Mouse (Mus musculus): ENCODE data around the gene Syt2. TPM values are rescaled to one million over a fixed set of nuclear protein-coding genes. Genes with fewer than 3 reads are reported as not detected.

The Syt2 gene
- 0.02 TPM in 1 of 2 replicates, not detected in the other for polyA plus RNA-seq (2012; ENCODE audit: low replicate concordance)

DNA sequence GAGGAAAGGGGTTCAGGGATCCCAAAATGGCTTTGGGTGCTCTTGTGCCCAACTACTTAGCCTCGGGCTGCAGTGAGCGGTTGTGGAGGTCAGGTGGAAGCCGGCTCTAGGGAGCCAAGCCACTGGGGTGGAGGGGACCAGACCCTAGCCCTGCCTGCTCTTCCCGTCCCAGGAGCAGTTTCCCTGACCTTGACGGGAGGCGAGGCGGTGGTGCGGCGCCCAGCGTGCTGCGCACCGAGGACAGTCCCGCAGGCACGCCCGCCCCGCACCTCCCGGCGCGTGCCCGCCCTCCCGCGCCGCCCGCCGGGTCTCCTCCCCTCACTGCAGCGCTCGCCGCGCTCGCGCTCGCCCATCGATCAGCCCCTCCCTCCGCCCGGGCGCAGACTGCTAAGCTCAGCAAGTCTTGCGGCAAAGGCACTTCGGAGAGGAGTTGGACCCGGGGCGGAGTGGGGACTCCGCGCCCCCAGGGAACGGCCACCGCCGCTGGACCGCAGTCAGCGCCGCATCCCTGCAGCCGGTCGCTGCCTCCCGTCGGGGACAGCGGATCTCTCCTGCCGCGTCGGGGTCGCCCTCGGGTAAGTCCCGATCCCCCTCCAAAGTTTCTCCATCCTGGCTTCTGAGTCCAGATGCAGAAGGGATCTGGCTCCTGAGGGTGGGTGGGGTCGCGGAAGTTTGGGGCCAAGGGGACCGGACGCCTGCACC, at the start of gene Syt2:
Gene Syt2, plus strand, starts transcription at position 417 of the 702 bp plus-strand sequence.

Other genes starting within 250 kb of the Syt2 start
- 29.4 and 30.2 TPM in 2 replicates for gene Cyb5r1, start 241.1 kb upstream of the Syt2 start, polyA plus RNA-seq (2012; ENCODE audit: low replicate concordance)
- 111 and 249 TPM in 2 replicates for gene Adipor1, start 231.3 kb upstream of the Syt2 start, polyA plus RNA-seq (2012; ENCODE audit: low replicate concordance)
- 3.5 and 3.8 TPM in 2 replicates for gene Klhl12, start 191.1 kb upstream of the Syt2 start, polyA plus RNA-seq (2012; ENCODE audit: low replicate concordance)
- 6.0 and 15.6 TPM in 2 replicates for gene Rabif, start 152.0 kb upstream of the Syt2 start, polyA plus RNA-seq (2012; ENCODE audit: low replicate concordance)
- not detected in 2 replicates for gene Mgat4e, start 97.0 kb upstream of the Syt2 start, polyA plus RNA-seq (2012; ENCODE audit: low replicate concordance)
- 6.7 and 20.9 TPM in 2 replicates for gene Kdm5b, start 86.5 kb upstream of the Syt2 start, polyA plus RNA-seq (2012; ENCODE audit: low replicate concordance)